Mouse (Mus musculus) cerebellum, adult 2 months (tissue): ENCODE results near the gene Clps.

Experiments used
- CTCF ChIP-seq: fragments of 200-500 bp; IDR thresholded peaks from 2 replicates; pipeline ENCODE4 v1.5.1; 2011; ENCODE audit warnings: low read depth, mild to moderate bottlenecking, control low read depth, low read length, moderate library complexity, borderline replicate concordance; ENCODE audit not compliant: insufficient read depth
- POLR2A ChIP-seq: fragments of 200-500 bp; IDR thresholded peaks from 2 replicates; pipeline ENCODE4 v1.6.1; 2011; ENCODE audit warnings: low read length, control low read depth, borderline replicate concordance; ENCODE audit not compliant: insufficient read depth

- TF ChIP-seq CTCF (no peak), POLR2A (no peak)
Observed at GRCm38 (mm10) chr17:28516881-28517280, 43.7 kb downstream of the Clps start.
